Mouse (Mus musculus) small intestine, adult 2 months (tissue): ENCODE results near the gene Defa22.
"Not testable (repeated sequence)": the region's sequence is repeated elsewhere in the genome, so short reads cannot be mapped to it uniquely, and the experiment has no call there.

Experiments
- CTCF ChIP-seq: fragments of 200-500 bp; IDR thresholded peaks from 2 replicates; pipeline ENCODE4 v1.5.1; 2012; ENCODE audit warnings: low read depth, mild to moderate bottlenecking, control low read depth, inconsistent platforms, low read length, moderate library complexity, mixed read lengths; ENCODE audit not compliant: insufficient replicate concordance, insufficient read length; ENCODE audit errors: extremely low read depth
- POLR2A ChIP-seq: fragments of 200-500 bp; IDR thresholded peaks from 2 replicates; pipeline ENCODE4 v1.6.1; 2012; ENCODE audit warnings: low read depth, mild to moderate bottlenecking, control low read depth, inconsistent platforms, low read length, moderate library complexity

DNA sequence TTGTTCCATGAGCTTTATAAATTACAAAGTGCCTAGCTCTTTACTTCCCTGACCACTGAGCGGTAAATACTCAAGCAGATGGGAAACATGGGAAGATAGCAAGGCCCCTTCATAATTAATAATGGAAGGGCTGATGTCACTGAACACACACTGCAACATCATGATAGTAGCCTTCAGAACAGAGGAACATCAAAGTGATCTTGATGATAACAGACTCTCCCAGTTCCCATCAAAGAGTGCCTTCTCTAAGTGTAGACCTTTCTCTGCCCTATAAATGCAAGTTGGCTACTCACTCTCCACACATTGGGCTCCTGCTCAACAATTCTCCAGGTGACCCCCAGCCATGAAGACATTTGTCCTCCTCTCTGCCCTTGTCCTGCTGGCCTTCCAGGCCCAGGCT, 39.2 kb downstream of the Defa22 start, which contains the start of gene Gm15293:
- TF ChIP-seq CTCF, POLR2A: not testable (repeated sequence)
